Mouse (Mus musculus) T-helper 1 cell (primary cell): ENCODE results near the gene Fbxo41.

ENCODE experiments used
- in situ Hi-C: fragments of 300-600 bp; cut with MboI, MseI; formaldehyde crosslinking; loops from one replicate; pipeline ENCODE4 v1.15.1; 2025; ENCODE audit warnings: high pct_unique_total_duplicates

The Fbxo41 gene

GRCm38 (mm10) chr6:85502911-85503250, at the start of gene Fbxo41:
Gene Fbxo41 (minus strand): TSS chr6:85502994.
- in situ Hi-C loops: no loop called here

DNA sequence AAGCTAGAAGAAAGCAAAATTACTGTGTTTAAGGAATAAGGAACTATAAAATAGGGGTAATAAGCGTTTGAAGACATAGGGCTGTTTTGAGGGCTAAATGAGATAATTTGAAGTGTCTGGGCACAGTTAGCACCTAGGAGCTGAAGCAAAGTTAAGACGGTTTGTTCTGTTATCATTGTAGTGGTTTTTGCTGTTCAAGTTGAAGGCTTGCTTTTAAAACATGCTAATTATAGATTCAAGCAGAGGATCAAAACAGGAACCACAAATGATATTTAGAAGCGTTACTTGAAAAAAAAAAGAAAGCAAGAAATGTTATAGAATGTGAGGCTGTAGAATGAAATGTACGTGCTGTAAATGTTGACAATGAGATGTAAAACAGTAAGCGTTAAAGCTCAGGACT, 44.8 kb upstream of the Fbxo41 start:
- in situ Hi-C loops: no loop called here

- in situ Hi-C loops: no loop called here
These were observed 41.6 kb upstream of the Fbxo41 start for GRCm38 (mm10) chr6:85544251-85544881.

DNA sequence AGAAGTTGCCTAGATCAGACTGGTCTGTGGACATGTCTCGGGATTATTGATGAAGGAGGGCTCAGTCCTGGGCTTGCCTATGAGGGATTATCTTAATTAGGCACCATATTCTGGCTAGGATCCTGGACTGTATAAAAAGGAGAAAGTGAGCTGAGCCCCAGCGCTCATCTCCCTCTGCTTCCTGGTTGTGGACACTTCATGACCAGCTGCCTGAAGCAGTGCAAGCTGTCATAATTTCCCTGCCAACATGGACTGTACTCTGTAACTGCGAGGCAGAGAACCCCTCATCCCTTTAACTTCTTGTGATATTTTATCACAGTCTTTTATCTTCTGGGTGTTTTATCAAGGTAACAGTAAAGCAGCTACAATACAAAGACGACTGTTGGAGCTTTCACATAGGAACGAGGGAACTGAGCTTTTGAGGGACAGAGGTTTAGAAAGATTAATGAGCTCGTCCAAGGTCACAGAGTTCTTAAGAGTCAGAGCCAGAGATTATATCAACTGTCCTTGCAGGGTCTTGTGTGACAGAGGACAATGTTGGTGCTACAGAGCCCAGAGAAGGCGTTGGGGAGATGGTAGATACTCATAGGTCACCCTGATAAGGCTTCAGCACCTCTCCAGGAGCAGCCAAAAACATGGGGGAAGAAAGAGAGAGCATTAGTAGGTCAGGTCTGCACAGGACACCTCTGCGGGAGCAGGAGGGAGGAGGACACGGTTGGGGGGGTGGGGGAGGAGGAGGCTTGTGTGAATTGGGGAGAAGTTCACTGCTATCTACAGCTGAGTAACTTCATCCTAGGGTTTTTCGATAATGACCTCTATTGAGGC, 40.8 kb upstream of the Fbxo41 start:
- in situ Hi-C loops: no loop called here

DNA sequence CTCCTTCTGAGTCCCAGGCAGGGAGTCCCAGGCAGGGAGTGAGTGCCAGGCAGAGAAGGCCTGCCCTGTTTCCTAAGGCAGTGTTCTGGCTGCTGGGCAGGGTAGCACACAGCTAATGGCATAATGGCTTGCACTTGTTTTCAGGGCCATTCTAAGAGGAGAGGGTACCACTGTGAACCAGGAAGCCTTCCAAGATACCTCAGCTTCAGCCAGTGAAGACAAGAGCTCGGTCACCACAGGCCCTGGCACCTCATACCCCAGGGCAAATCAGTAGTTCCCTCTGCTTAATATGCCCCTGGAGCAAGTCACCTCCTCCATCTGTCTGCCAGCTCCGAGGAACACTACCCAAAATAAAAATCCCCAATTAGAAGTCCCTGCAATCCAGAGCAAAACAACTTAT, 20.0 kb upstream of the Fbxo41 start:
- in situ Hi-C loops: no loop called here

DNA sequence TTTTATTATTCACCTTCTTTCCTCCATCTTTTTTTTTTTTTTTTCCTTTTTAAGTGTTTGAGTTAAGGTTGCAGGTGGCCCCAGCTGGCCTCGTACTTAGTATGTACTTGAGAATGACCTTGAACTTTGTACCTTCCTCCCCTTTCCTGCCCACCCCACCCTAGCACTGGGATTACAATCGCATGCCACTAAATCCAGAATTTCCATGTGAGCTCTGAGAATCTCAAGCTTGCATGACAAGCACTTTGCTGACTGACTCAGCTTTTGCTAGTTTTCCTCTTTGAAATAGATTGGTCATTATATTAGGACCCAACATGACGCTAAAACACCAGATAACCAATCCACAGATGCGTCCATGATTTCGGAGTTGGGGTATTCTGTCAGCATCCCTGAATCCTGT, 19.2 kb upstream of the Fbxo41 start:
- in situ Hi-C loops: no loop called here

DNA sequence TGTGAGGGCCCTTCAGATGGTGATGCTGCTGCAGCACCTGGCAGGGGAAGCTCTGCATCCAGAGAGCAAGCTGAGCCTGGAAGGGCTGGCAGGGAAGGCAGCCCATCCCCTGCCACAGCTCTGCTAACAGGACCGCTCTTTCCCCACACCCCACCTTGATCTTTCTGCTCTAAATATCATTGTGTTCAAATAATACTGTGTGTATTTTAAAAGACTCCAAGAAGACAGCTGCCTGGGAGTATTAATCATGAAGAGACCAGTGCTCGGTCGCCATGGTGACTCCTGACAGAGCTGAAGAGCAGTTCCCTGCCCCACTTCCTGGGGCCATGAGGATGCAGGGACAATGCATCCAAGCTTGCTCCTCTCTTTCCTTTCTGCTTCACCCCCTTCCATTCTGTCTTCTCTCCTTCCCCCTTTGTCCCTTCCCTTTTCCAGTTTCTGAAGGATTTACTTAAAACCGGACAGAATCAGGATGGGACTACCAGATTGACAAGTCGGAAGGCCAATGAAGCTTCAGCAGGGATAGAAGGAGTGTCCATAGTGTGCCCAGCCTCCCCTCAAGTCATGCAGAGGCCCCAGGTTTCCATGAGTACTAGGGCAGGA, 15.4 kb upstream of the Fbxo41 start:
- in situ Hi-C loops: no loop called here

GRCm38 (mm10) chr6:85515941-85516340, 13.1 kb upstream of the Fbxo41 start:
- in situ Hi-C loops: no loop called here

GRCm38 (mm10) chr6:85513531-85513910, 10.7 kb upstream of the Fbxo41 start, which contains the start of gene Egr4:
Gene Egr4 (minus strand): TSS chr6:85513589.
- in situ Hi-C loops: no loop called here

DNA sequence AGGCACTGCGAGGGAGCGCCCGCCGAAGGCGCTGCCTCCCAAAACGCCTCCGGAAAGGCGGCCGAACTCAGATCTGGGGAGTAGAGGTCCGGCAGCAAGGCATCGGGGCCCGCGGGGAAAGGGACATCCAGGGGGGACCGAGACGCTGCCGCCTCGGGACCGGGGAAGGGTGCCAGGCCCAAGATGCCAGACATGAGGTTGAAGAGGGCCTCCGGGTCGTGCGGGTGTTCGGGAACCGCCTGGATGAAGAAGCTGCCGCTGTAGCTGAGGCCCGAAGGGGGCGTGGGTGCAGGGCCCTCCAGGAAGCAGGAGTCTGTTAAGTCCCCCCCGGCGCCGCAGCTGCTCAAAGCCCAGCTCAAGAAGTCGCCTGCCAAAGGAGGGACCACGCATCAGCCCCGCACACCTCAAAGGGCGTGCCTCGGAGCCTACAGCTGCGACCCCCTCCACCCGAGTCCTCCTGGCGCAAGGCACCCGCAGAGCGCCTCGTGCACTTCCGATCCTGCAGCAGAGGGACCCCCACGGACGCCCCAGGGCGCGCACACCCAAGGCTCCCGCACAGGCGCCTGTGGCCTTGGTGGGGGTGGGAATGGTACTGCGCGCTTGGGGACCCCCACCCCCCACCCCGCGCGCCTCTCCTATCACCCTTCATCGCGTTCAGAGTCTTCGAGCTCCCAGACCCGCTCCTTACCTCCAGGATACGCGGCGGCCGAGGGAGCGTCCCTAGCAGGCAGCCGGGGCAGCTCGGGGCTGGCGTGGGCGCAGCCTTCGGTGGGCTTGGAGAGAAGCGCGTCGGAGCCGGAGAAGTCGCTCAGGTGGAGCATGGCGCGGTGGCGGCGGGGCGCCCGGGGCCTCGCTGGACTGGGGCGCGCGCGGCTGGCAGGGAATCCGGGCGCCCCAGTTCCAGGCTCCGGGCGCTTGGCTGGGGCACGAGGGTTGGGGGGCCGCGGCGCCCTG, 10.1 kb upstream of the Fbxo41 start:
- in situ Hi-C loops: no loop called here

- in situ Hi-C loops: no loop called here
These were observed 9.3 kb upstream of the Fbxo41 start for GRCm38 (mm10) chr6:85512056-85512440.

DNA sequence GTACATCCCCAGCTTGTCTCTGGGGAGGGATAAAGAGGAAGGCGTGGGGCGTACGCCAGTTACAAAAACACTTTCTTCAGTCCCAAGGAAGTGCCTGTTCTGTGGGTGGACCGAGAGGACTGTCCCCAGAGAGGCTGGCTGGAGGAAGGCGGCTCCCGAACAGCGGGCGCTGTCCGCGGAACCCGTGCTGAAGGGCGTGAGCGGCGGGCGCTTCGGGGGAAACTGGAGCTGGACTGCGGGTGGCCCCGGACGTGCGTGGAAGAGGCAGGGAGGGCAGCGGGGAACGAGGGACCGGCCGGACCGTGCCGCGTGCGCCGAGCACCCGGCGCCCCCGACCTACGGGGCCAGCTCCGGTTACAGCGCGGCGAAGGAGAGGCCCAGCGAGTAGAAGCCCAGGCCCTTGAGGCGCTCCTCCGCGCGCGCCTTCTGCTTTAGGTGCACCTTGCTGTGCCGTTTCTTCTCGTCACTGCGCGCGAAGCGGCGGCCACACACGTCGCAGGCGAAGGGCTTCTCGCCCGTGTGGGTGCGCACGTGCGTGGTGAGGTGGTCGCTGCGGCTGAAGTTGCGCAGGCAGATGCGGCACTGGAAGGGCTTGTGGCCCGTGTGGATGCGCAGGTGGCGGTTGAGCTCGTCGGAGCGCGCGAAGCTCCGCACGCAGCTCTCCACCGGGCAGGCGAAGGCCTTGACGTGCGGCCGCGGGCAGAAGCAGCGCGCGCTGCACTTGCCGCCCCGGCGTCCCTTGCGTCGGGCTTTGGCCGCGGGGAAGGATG, 8.7 kb upstream of the Fbxo41 start:
- in situ Hi-C loops: no loop called here

DNA sequence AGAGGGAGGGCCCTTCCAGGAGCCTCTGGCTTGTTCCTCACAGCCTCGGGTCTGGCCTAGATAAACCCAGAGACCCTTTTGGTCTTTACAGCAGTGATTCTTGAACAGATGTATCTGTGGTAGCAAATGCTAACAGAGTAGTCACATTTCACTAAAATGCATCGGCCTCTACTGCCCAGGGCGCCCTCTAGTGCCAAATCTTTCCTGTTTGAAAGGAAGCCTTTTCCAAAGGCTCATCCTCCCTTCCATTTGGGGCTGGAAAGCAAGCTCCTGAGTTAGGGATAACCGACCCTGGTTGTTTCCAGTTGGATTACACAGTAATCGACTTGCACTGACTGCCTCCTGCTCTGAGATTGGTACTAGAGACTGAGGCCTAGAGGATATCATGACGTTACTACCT, 7.7 kb upstream of the Fbxo41 start:
- in situ Hi-C loops: no loop called here

DNA sequence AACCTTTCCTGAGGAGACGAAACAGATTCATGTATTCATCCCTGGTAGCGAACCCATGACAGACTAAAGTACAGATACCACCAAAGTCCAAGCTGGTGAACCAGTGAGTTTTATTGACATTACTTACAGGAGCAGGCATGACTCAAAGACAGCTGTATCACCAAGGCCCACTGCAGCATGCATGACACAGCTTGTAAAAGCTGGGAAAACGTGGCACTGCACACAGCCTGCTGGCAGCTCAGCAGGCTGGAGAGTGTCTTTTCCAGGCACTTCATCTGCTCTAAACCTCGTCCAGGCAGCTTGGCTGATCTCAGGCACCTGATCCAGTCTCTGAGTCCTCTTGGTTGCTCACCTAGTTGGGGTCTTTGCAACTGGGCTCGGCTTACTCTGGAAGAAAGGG, 5.8 kb upstream of the Fbxo41 start:
- in situ Hi-C loops: no loop called here

GRCm38 (mm10) chr6:85504908-85505307, 2.1 kb upstream of the Fbxo41 start:
- in situ Hi-C loops: no loop called here

- in situ Hi-C loops: no loop called here
These were observed 487 bp downstream of the Fbxo41 start for GRCm38 (mm10) chr6:85502103-85502910.

DNA sequence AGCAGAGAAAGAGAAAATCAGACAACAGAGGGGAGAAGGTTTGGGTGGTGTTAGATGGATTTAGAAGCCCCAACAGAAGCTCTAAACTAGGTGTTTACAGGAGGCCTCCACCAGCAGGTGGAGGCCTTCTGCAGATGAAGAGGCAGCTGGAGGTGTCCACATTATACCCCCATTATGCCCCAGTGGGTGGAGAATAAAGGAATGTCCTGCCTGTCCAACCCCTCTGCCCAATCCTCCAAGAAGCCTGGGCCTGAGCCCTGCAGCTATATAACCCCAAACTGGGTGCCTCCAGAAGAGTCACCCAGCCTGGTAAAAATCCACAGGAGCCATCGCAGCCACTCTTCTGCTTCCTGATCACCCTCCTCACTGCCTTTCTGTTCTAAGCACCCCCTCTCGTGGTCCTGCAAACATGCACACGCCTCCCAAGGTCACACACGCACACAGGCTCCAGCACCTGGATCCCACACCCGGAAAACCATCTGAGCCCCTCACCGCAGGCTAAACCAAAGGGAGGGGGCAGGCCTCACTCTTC, 1.2 kb downstream of the Fbxo41 start:
- in situ Hi-C loops: no loop called here

DNA sequence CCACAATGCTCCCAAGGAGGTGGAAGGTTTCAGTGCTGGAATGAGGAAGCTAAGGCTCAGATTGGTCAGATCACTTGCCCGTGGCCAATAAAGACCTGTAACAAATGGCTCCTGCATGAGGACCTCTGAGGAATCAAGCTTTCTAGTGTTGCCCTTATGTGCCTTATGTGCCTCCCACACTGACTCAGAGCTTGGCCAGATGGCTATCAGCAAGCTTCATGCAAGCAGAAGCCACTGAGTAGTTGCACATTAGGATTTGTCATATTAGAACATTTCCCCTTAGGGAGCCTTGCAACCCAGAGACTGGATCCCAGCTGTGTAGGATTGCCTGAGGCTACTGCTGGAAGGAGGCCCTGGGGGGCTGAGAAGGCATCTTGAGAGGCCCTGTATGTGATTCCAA, 2.4 kb downstream of the Fbxo41 start:
- in situ Hi-C loops: no loop called here

DNA sequence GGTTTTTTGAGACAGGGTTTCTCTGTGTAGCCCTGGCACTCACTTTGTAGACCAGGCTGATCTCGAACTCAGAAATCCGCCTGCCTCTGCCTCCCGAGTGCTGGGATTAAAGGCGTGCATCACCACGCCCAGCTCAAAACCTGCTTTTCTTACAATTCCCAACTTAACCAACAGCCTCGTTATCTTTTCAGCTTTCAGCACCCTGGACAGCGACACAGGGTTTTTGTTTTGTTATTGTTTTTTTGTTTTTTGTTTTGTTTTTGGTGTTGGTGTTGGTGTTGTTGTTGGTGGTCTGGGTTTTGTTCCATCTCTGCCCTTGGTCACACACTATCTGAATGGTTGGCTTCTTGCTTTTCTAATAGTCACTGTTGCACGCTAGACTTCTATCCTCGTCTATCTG, 4.6 kb downstream of the Fbxo41 start:
- in situ Hi-C loops: no loop called here

DNA sequence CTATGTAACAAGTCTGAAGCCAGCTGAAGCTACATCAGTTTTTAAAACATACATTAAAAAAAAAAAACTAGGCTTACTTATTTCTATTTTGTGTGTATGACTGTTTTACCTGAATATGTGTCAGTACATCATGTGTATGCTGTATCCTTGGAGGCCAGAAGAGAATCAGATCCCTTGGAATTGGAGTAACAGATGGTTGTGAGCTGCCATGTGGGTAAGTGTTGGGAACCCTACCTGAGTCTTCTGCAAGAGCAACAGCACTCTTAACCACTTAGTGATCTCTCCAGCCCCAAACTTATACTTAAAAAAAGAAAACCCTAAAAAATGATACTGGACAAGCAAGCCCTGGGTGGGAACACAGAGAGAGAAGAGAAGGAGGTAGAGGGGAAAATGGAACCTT, 5.8 kb downstream of the Fbxo41 start:
- in situ Hi-C loops: no loop called here
